Mouse (Mus musculus) megakaryocyte, embryonic 14.5 days (primary cell): ENCODE measurements at regions not wholly inside any gene's neighbourhood (a gene's known extent, or its start where the extent isn't known, plus 50 kb on each side); places are given as distances from the start of the nearest gene placed in this dataset.

Experiments used
- H3K27me3 ChIP-seq: replicated peaks from 2 replicates; pipeline ENCODE3; 2012; ENCODE audit warnings: inconsistent platforms
- H3K36me3 ChIP-seq: replicated peaks from 2 replicates; pipeline ENCODE3; 2012; ENCODE audit warnings: low read length, inconsistent platforms, mixed read lengths
- H3K4me1 ChIP-seq: 2 replicates; pipeline ENCODE4 v1.6.1; 2012; ENCODE audit warnings: inconsistent platforms
- H3K4me3 ChIP-seq: replicated peaks from 2 replicates; pipeline ENCODE3; 2012; ENCODE audit warnings: moderate library complexity, mild to moderate bottlenecking, inconsistent platforms
- H3K9me3 ChIP-seq: 2 replicates; pipeline ENCODE4 v1.6.1; 2012; ENCODE audit warnings: inconsistent platforms
- FLI1 ChIP-seq: IDR thresholded peaks from 2 replicates; pipeline ENCODE4 v1.6.1; 2012; ENCODE audit warnings: low read length, inconsistent platforms, mixed read lengths
- GATA1 ChIP-seq: IDR thresholded peaks from 3 replicates; pipeline ENCODE4 v1.6.1; 2012; ENCODE audit warnings: mixed read lengths, low read length, inconsistent platforms, borderline replicate concordance

- H3K4me1 ChIP-seq = no peaks in the 10 kb centered on the region
- no peaks in the 10 kb centered on the region for H3K27me3 ChIP-seq
- no peak for TF ChIP-seq GATA1
- no peak for TF ChIP-seq FLI1
- no peaks in the 10 kb centered on the region for H3K36me3 ChIP-seq
- no peak overlapping the region for H3K4me3 ChIP-seq
- H3K9me3 ChIP-seq = peaks cover 5% of the 10 kb centered on the region; the same call in 1 of the 2 replicates
Observed at GRCm38 (mm10) chr15:24906957-24907356, 506.6 kb downstream of the Basp1 start.

GRCm38 (mm10) chr15:24878846-24879245 lies 534.7 kb downstream of the Basp1 start:
- Histone ChIP-seq H3K36me3 (no peaks in the 10 kb centered on the region), H3K4me1 (no peaks in the 10 kb centered on the region), H3K9me3 (no peaks in the 10 kb centered on the region), H3K27me3 (no peaks in the 10 kb centered on the region), H3K4me3 (no peak overlapping the region)
- no peak for TF ChIP-seq GATA1
- no peak for TF ChIP-seq FLI1

GRCm38 (mm10) chr15:24877711-24878598 lies 535.6 kb downstream of the Basp1 start:
- H3K27me3 ChIP-seq = no peaks in the 10 kb centered on the region
- no peaks in the 10 kb centered on the region for H3K4me1 ChIP-seq
- H3K9me3 ChIP-seq = no peaks in the 10 kb centered on the region
- TF ChIP-seq GATA1 (no peak), FLI1 (no peak)
- no peaks in the 10 kb centered on the region for H3K36me3 ChIP-seq
- H3K4me3 ChIP-seq = no peak overlapping the region

GRCm38 (mm10) chr15:24876157-24876731 lies 537.3 kb downstream of the Basp1 start:
- TF ChIP-seq GATA1 = no peak
- no peak for TF ChIP-seq FLI1
- no peaks in the 10 kb centered on the region for H3K36me3 ChIP-seq
- H3K4me3 ChIP-seq = no peak overlapping the region
- H3K4me1 ChIP-seq = no peaks in the 10 kb centered on the region
- H3K27me3 ChIP-seq = no peaks in the 10 kb centered on the region
- no peaks in the 10 kb centered on the region for H3K9me3 ChIP-seq

GRCm38 (mm10) chr15:24840271-24840670 lies 573.3 kb downstream of the Basp1 start:
- no peaks in the 10 kb centered on the region for H3K36me3 ChIP-seq
- H3K4me1 ChIP-seq = no peaks in the 10 kb centered on the region
- TF ChIP-seq FLI1 (no peak), GATA1 (no peak)

GRCm38 (mm10) chr15:24838390-24838789 lies 575.2 kb downstream of the Basp1 start:
- H3K9me3 ChIP-seq = no peaks in the 10 kb centered on the region
- no peak overlapping the region for H3K4me3 ChIP-seq
- H3K4me1 ChIP-seq = no peaks in the 10 kb centered on the region
- no peaks in the 10 kb centered on the region for H3K27me3 ChIP-seq
- TF ChIP-seq GATA1 (no peak), FLI1 (no peak)
- no peaks in the 10 kb centered on the region for H3K36me3 ChIP-seq

More at GRCm38 (mm10) chr15:24840271-24840670, 573.3 kb downstream of the Basp1 start:
- Histone ChIP-seq H3K4me3 (no peak overlapping the region), H3K27me3 (no peaks in the 10 kb centered on the region), H3K9me3 (no peaks in the 10 kb centered on the region)

GRCm38 (mm10) chr15:24827881-24828280 lies 585.7 kb downstream of the Basp1 start:
- Histone ChIP-seq H3K4me3 (no peak overlapping the region), H3K27me3 (no peaks in the 10 kb centered on the region), H3K36me3 (no peaks in the 10 kb centered on the region), H3K4me1 (no peaks in the 10 kb centered on the region), H3K9me3 (peaks cover 7% of the 10 kb centered on the region; the same call in 1 of the 2 replicates)
- no peak for TF ChIP-seq FLI1
- TF ChIP-seq GATA1 = no peak

- no peaks in the 10 kb centered on the region for H3K36me3 ChIP-seq
- H3K27me3 ChIP-seq = no peaks in the 10 kb centered on the region
- no peaks in the 10 kb centered on the region for H3K4me1 ChIP-seq
- TF ChIP-seq FLI1 = no peak
- no peak for TF ChIP-seq GATA1
- peaks cover 7% of the 10 kb centered on the region; the same call in 1 of the 2 replicates for H3K9me3 ChIP-seq
- no peak overlapping the region for H3K4me3 ChIP-seq
Observed at GRCm38 (mm10) chr15:24827259-24827658, 586.3 kb downstream of the Basp1 start.

GRCm38 (mm10) chr15:24796836-24797235 lies 616.7 kb downstream of the Basp1 start:
- no peaks in the 10 kb centered on the region for H3K36me3 ChIP-seq
- H3K27me3 ChIP-seq = no peaks in the 10 kb centered on the region
- H3K4me3 ChIP-seq = no peak overlapping the region
- H3K9me3 ChIP-seq = no peaks in the 10 kb centered on the region
- TF ChIP-seq FLI1 (no peak), GATA1 (no peak)
- no peaks in the 10 kb centered on the region for H3K4me1 ChIP-seq

- H3K4me3 ChIP-seq = no peak overlapping the region
- no peak for TF ChIP-seq FLI1
- no peak for TF ChIP-seq GATA1
Observed at GRCm38 (mm10) chr15:24793381-24793780, 620.2 kb downstream of the Basp1 start.

More at GRCm38 (mm10) chr15:24793381-24793780, 620.2 kb downstream of the Basp1 start:
- Histone ChIP-seq H3K36me3 (no peaks in the 10 kb centered on the region), H3K9me3 (no peaks in the 10 kb centered on the region), H3K4me1 (no peaks in the 10 kb centered on the region), H3K27me3 (no peaks in the 10 kb centered on the region)
